Mouse (Mus musculus): ENCODE results near the gene Amigo3. TPM values are rescaled to one million over a fixed set of nuclear protein-coding genes. Genes with fewer than 3 reads are reported as not detected.

Amigo3 gene
- polyA plus RNA-seq, 1 experiment = 1.9 TPM

- TF ChIP-seq USF1 (IDR thresholded peaks at IDR 0.05; ENCODE audit: low read depth) (no peak), MAX (IDR thresholded peaks at IDR 0.05) (no peak), FOSL1 (IDR thresholded peaks at IDR 0.05; ENCODE audit: insufficient read depth, low read length, poor library complexity, severe bottlenecking) (no peak), MYOG (IDR thresholded peaks at IDR 0.05; ENCODE audit: control insufficient read depth, extremely low read depth, insufficient read length) (no peak), CTCF (IDR thresholded peaks at IDR 0.05; ENCODE audit: control insufficient read depth, insufficient read depth, insufficient read length) (no peak), MYOD1 (IDR thresholded peaks at IDR 0.05; ENCODE audit: control insufficient read depth, insufficient read length, low read depth) (no peak), CEBPB (IDR thresholded peaks at IDR 0.05; ENCODE audit: low read depth) (no peak)
- Histone ChIP-seq H3K36me3 (ENCODE audit: control insufficient read depth, insufficient read depth) (peaks cover 4% of the 10 kb centered on the region), H3K4me3 (ENCODE audit: insufficient read depth, poor library complexity, severe bottlenecking) (no peak overlapping the region), H3K79me2 (ENCODE audit: control insufficient read depth, insufficient read depth) (no peaks in the 10 kb centered on the region), H3ac (ENCODE audit: control insufficient read depth, insufficient read length, low read depth) (no peak overlapping the region), H3K27me3 (ENCODE audit: control insufficient read depth, insufficient read depth, insufficient read length) (no peaks in the 10 kb centered on the region), H3K79me3 (ENCODE audit: low read depth) (no peaks in the 10 kb centered on the region)
These were observed 17.4 kb upstream of the Amigo3 start for GRCm38 (mm10) chr9:108035331-108036156.

DNA sequence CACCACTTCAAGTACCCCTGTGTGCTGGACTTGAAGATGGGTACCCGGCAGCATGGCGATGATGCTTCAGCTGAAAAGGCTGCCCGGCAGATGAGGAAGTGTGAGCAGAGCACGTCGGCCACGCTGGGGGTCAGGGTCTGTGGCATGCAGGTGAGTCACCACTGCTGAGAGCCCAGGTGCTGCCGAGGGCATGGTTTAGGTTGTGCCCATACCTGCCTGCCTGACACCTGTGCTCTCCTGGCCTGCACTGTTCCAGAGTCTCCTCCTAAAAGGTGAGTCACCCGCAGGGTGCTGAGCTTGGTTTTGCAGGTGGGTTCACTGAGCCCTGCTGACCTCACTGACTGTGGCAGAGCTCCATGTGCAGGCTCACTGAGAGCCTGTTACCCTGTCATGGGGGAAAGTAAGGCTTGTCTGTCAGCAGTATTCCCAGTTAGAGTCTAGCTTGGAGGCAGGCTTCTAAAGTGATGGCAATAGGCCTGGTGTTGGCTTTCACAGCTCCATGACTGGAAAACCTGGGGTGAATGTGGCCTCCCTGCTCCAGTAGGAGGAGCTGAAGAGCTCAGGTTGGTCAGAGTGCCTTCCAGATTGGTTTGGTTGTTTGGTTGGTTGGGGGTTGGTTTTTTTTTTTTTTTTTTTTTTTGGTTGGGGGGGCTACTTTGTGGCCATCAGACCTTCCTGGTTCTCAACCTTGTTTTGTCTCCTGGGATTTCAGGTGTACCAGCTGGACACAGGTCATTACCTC, 8.0 kb upstream of the Amigo3 start:
- peaks cover 1% of the 10 kb centered on the region for H3K79me3 ChIP-seq (ENCODE audit: low read depth)
- H3K36me3 ChIP-seq (ENCODE audit: control insufficient read depth, insufficient read depth) = peaks cover 8% of the 10 kb centered on the region
- H3K27me3 ChIP-seq (ENCODE audit: control insufficient read depth, insufficient read depth, insufficient read length) = no peaks in the 10 kb centered on the region
- H3ac ChIP-seq (ENCODE audit: control insufficient read depth, insufficient read length, low read depth) = no peak overlapping the region
- H3K4me3 ChIP-seq (ENCODE audit: insufficient read depth, poor library complexity, severe bottlenecking) = no peak overlapping the region
- no peak for TF ChIP-seq CEBPB (IDR thresholded peaks at IDR 0.05; ENCODE audit: low read depth)
- no peak for TF ChIP-seq MYOD1 (IDR thresholded peaks at IDR 0.05; ENCODE audit: control insufficient read depth, insufficient read length, low read depth)
- no peak for TF ChIP-seq FOSL1 (IDR thresholded peaks at IDR 0.05; ENCODE audit: insufficient read depth, low read length, poor library complexity, severe bottlenecking)
- no peak for TF ChIP-seq USF1 (IDR thresholded peaks at IDR 0.05; ENCODE audit: low read depth)
- TF ChIP-seq CTCF (IDR thresholded peaks at IDR 0.05; ENCODE audit: control insufficient read depth, insufficient read depth, insufficient read length) = no peak
- no peak for TF ChIP-seq MYOG (IDR thresholded peaks at IDR 0.05; ENCODE audit: control insufficient read depth, extremely low read depth, insufficient read length)
- TF ChIP-seq MAX (IDR thresholded peaks at IDR 0.05) = no peak
- H3K79me2 ChIP-seq (ENCODE audit: control insufficient read depth, insufficient read depth) = peaks cover 8% of the 10 kb centered on the region

DNA sequence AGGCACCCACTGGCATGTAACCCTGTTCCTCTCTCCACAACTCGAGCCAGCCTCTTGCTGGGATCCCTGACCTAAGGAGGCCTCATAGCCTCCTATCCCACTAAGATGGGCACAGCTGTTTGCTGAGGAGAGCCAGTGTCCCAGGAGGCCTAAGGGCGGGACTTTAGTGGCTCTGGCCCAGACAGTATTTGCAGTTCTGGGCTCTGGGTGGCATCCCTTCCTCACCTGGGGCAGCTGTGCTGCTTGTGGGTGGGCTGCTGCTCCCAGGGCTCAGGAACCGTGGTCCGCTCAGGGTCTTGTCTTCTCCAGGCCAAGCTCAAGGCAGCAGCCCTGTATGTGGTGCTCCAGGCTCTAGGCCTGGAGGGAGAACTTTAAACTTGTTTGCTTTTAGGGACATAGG, 6.4 kb upstream of the Amigo3 start:
- H3K27me3 ChIP-seq (ENCODE audit: control insufficient read depth, insufficient read depth, insufficient read length) = no peaks in the 10 kb centered on the region
- H3K4me3 ChIP-seq (ENCODE audit: insufficient read depth, poor library complexity, severe bottlenecking) = no peak overlapping the region
- H3K36me3 ChIP-seq (ENCODE audit: control insufficient read depth, insufficient read depth) = peaks cover 15% of the 10 kb centered on the region
- TF ChIP-seq FOSL1 (IDR thresholded peaks at IDR 0.05; ENCODE audit: insufficient read depth, low read length, poor library complexity, severe bottlenecking) (no peak), MYOD1 (IDR thresholded peaks at IDR 0.05; ENCODE audit: control insufficient read depth, insufficient read length, low read depth) (no peak), CTCF (IDR thresholded peaks at IDR 0.05; ENCODE audit: control insufficient read depth, insufficient read depth, insufficient read length) (no peak), USF1 (IDR thresholded peaks at IDR 0.05; ENCODE audit: low read depth) (no peak), MYOG (IDR thresholded peaks at IDR 0.05; ENCODE audit: control insufficient read depth, extremely low read depth, insufficient read length) (no peak), MAX (IDR thresholded peaks at IDR 0.05) (no peak), CEBPB (IDR thresholded peaks at IDR 0.05; ENCODE audit: low read depth) (no peak)
- H3K79me3 ChIP-seq (ENCODE audit: low read depth) = peaks cover 1% of the 10 kb centered on the region
- H3ac ChIP-seq (ENCODE audit: control insufficient read depth, insufficient read length, low read depth) = no peak overlapping the region
- peaks cover 12% of the 10 kb centered on the region for H3K79me2 ChIP-seq (ENCODE audit: control insufficient read depth, insufficient read depth)

DNA sequence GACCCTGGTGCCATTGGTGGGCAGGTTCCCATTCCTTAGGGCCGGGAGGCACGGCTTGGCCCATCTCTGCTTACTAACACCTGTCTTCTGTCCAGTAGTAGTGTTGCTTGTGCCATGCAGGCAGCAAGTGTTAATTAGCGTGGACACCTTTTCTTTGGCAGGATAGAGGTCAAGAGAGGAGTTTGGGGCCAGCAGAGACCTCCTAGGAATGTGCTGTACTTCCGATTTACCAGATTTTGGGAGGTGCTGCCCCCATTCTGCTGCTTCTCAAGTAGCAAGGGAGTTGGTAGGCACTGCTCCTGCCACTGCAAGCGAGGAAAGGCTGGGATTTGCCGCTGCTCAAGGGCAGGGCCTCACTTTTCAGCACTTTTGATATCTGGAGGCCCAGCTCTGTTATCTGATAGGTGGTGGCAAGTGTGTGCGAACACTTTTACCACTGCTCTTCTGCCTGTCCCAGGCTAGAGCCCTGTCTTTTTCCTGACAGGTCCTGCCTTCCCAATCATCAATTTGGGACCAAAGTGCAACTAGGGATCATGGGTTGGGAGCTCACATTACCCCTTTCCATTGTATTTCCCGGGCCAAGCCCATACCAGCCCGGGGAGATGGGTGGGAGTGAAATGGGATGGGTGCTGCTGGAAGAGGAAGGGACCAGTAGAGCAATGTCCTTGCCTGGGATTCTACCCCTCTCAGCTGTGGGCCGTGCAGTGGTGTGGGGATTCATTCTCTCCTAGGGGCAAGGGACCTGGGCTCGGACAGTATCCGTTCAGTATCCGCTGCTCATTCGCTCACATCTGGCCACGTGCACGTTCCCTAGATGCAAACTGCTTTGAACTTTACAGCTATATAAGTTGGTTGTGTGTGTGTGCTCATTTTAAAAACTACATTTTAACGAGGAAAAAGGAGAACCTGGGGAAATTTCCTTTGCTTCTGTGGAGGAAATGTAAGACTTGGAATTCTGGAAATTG, 5.1 kb upstream of the Amigo3 start:
- Histone ChIP-seq H3ac (ENCODE audit: control insufficient read depth, insufficient read length, low read depth) (peak overlapping the region; percentile 42), H3K27me3 (ENCODE audit: control insufficient read depth, insufficient read depth, insufficient read length) (no peaks in the 10 kb centered on the region), H3K79me2 (ENCODE audit: control insufficient read depth, insufficient read depth) (peaks cover 12% of the 10 kb centered on the region), H3K36me3 (ENCODE audit: control insufficient read depth, insufficient read depth) (peaks cover 21% of the 10 kb centered on the region), H3K4me3 (ENCODE audit: insufficient read depth, poor library complexity, severe bottlenecking) (peak overlapping the region; percentile 30), H3K79me3 (ENCODE audit: low read depth) (peaks cover 1% of the 10 kb centered on the region)
- TF ChIP-seq USF1 (IDR thresholded peaks at IDR 0.05; ENCODE audit: low read depth) (no peak), FOSL1 (IDR thresholded peaks at IDR 0.05; ENCODE audit: insufficient read depth, low read length, poor library complexity, severe bottlenecking) (no peak), MYOD1 (IDR thresholded peaks at IDR 0.05; ENCODE audit: control insufficient read depth, insufficient read length, low read depth) (no peak), CTCF (IDR thresholded peaks at IDR 0.05; ENCODE audit: control insufficient read depth, insufficient read depth, insufficient read length) (no peak), MAX (IDR thresholded peaks at IDR 0.05) (no peak), CEBPB (IDR thresholded peaks at IDR 0.05; ENCODE audit: low read depth) (no peak), MYOG (IDR thresholded peaks at IDR 0.05; ENCODE audit: control insufficient read depth, extremely low read depth, insufficient read length) (no peak)

DNA sequence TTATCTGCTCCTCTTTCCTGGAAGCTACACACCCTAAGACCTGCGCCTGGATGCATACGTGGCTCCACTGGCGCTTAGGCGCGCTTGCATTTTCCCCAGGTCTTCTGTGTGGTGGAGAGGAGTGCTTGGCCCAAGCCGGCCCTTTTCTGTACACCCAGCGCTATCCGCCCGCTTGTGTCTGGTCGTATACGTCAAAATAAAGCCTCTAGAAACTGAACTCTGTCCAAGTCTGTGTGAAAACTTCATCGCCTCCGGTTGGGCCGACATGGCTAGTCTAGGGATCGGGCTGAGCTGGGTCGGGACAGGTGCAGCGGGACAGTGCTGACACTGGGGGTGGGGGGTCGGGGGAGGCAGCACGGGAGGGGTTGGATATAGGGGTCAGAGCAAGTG, 4.4 kb upstream of the Amigo3 start:
- Histone ChIP-seq H3K79me2 (ENCODE audit: control insufficient read depth, insufficient read depth) (peaks cover 12% of the 10 kb centered on the region), H3K79me3 (ENCODE audit: low read depth) (peaks cover 1% of the 10 kb centered on the region), H3K27me3 (ENCODE audit: control insufficient read depth, insufficient read depth, insufficient read length) (no peaks in the 10 kb centered on the region), H3K36me3 (ENCODE audit: control insufficient read depth, insufficient read depth) (peaks cover 21% of the 10 kb centered on the region), H3K4me3 (ENCODE audit: insufficient read depth, poor library complexity, severe bottlenecking) (peak overlapping the region; percentile 30), H3ac (ENCODE audit: control insufficient read depth, insufficient read length, low read depth) (peak overlapping the region; percentile 42)
- TF ChIP-seq MYOD1 (IDR thresholded peaks at IDR 0.05; ENCODE audit: control insufficient read depth, insufficient read length, low read depth) (no peak), FOSL1 (IDR thresholded peaks at IDR 0.05; ENCODE audit: insufficient read depth, low read length, poor library complexity, severe bottlenecking) (no peak), CEBPB (IDR thresholded peaks at IDR 0.05; ENCODE audit: low read depth) (no peak), CTCF (IDR thresholded peaks at IDR 0.05; ENCODE audit: control insufficient read depth, insufficient read depth, insufficient read length) (no peak), MYOG (IDR thresholded peaks at IDR 0.05; ENCODE audit: control insufficient read depth, extremely low read depth, insufficient read length) (no peak), MAX (IDR thresholded peaks at IDR 0.05) (no peak), USF1 (IDR thresholded peaks at IDR 0.05; ENCODE audit: low read depth) (no peak)
